Mouse (Mus musculus) spleen, postnatal 14 days (tissue): Measurements from ENCODE around the gene Rnf186.
A peak's percentile ranks its signal among the peaks of the same experiment; 100 is the strongest.
"Not testable (repeated sequence)": the region's sequence is repeated elsewhere in the genome, so short reads cannot be mapped to it uniquely, and the experiment has no call there.

Experiments used
- DNase-seq, 2 experiments: peaks; one replicate each; pipeline ENCODE4 v3.0.0; 2021 to 2022; ENCODE audit warnings: low spot score in 2 of 2

Rnf186 gene

DNA sequence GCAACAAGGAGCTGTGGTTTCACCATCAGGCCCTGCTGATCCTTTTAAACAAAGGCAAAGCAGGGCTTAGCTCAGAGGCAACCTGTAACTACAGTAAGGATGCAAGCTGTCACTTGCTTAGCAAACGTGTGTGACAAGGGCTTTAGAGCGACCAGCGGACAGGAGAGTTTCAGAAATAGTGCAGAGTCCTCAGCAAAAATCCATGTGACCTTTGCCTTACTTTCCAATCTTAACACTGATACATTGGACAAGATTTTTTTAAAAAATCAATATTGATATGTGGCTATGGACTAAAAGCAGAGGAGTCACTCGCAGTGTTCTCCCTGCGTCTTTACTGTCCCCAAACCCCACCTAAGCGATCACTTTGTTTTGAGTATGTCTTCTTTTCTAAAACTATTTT, 4.5 kb downstream of the Rnf186 start:
- DNase-seq: no peak

GRCm38 (mm10) chr4:138972139-138972826, 5.4 kb downstream of the Rnf186 start:
- peak in 1 of 2 experiments; percentile 8 for DNase-seq

DNA sequence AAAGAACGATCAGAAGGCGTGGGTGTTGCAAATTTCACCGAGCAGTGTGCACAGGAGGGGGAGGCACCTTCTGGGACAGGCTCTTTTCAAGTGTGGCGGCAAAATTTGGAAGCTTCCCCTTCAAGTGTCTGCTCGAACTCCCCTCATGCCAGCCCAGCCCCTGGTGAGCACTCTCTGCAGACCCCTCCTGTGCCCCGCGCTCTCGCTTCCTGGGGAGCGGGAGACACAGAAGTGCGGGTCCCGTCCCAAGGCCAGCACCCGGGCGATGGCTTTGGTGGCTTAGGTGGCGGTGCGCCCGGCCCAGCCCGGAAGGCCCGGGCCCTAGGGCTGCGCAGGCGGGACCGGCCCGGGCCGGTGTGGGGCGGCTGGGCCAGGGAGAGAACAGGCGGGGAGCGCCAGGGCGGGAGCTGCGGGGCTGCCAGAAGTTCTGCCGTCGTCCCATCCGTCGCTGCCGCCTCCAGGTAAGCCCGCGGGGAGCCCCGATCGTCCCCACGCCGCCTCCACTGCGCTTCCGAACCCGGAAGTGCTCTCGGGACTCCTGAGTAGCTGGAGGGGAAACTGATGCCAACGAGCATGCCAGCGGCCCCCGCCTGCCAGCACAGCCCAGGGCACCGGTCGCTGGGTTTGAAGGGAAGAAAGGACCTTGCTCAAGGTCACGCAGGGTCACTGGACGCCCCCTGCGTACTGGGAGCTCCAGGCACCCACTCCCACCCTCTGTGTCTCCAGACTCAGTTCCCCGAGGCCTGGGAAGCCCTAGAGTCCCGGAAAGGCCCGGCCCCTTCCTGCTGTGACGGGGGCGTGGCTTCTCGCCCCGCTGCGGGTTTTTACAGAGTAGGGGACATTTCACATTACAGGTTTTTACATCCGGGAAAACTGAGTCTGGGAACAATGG, 6.2 kb downstream of the Rnf186 start, which contains the start of gene Tmco4:
Gene Tmco4 (plus strand): TSS at position 62 of the 892 bp plus-strand sequence.
- peak; percentile 45 to 54 for DNase-seq

- no peak for DNase-seq
Measured at GRCm38 (mm10) chr4:138973719-138974115, 6.8 kb downstream of the Rnf186 start.

- DNase-seq: not testable (repeated sequence)
Measured at GRCm38 (mm10) chr4:138974540-138974939, 7.6 kb downstream of the Rnf186 start.

DNA sequence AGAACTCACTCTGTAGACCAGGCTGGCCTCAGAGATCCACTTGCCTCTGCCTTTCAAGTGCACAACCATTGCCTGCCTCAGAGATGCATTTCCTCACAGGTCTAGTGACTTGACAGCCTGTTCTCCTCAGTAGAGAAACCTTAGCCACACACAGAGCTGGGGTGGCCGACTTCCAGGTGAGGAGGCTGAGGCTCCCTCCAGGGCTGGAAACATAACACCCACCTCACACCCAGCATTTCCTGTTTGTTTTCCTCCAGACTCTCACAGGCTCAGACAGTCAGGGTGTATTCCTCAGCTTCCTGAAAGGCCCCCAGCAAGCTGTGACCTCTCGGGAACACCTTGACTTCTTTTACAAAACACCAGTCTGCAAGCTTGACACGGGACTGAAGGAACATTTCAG, 8.3 kb downstream of the Rnf186 start:
- DNase-seq: no peak

DNA sequence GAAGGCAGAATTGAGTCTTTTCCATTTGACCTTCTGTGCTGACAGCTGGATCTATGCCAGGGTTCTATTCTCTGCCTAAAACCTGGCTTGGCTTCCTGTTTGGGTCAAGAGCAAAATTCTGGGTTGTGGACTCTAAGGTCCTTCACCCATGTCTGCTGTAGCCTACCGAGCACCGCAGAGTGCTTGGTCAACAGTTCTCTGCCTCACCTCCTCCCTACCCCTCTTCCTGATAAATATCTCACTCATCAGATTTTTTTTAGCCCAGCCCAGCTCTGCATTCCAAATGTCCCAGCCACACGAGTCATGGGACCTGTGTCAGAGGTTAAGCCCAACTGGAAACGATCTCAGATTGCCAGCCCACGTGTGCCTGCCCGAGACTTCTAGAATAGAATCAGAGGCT, 9.1 kb downstream of the Rnf186 start:
- DNase-seq: no peak

DNA sequence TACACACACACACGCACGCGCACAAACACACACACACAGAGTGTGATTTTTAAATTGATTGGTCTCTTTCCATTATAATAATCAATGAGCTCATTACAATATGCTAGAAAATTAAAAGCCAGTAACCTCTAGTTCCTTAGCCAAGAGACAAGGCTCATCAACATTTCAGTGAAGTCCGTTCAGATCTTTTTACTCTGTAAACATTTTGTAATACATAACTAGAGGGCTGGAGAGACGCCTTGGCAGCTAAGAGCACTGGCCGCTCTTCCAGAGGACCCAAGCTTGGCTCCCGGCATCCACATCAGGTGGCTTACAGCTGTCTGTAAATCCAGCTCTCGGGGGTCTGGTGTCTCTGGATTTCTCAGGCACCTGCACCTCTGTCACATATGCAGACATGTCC, 13.1 kb downstream of the Rnf186 start:
- DNase-seq: no peak

- no peak for DNase-seq
Measured at GRCm38 (mm10) chr4:138980771-138981420, 14.0 kb downstream of the Rnf186 start.

- no peak for DNase-seq
Measured at GRCm38 (mm10) chr4:138983422-138983821, 16.5 kb downstream of the Rnf186 start.

- no peak for DNase-seq
Measured at GRCm38 (mm10) chr4:138984744-138985143, 17.8 kb downstream of the Rnf186 start.

GRCm38 (mm10) chr4:138986280-138986679, 19.4 kb downstream of the Rnf186 start:
- no peak for DNase-seq

DNA sequence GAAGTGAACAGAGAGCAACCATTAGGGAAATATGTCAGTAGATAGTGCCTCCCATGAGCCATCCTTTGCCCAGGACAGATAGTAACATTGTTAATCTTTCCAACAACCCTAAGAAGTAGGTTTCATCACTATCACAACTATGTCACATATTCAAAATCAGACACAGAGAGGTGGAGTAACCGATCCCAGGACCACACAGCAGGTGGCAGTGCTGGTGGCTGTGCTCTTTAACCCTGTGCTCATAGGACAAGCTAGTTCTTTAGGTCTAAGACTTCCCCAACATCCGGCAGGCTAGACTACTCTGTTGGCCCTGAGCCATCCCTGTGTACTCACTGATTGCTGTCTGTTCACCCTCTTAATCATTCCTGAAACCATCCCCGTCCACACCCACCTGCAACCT, 27.5 kb downstream of the Rnf186 start:
- DNase-seq: no peak

- DNase-seq: peak in 1 of 2 experiments; percentile 17
Measured at GRCm38 (mm10) chr4:138996410-138996809, 29.5 kb downstream of the Rnf186 start.

- no peak for DNase-seq
Measured at GRCm38 (mm10) chr4:138997121-138997520, 30.2 kb downstream of the Rnf186 start.

DNA sequence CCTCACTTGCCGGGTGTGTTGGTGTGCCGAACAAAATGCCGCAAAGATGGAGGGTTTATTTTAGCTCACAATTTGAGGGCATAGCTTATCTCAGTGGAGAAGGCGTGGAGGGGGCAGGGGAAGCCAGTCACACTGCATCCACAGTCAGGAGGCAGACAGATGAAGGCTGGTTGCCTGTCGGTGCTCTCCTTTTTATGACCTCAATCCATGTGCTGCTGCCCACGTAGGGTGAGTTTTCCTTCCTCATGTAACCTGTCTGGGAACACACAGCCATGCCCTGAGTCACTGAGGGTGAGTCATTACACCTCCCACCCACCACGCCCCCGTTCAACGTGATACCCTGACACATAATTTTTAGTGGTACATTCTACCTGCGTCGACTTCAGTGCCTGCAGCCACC, 31.7 kb downstream of the Rnf186 start:
- no peak for DNase-seq

DNA sequence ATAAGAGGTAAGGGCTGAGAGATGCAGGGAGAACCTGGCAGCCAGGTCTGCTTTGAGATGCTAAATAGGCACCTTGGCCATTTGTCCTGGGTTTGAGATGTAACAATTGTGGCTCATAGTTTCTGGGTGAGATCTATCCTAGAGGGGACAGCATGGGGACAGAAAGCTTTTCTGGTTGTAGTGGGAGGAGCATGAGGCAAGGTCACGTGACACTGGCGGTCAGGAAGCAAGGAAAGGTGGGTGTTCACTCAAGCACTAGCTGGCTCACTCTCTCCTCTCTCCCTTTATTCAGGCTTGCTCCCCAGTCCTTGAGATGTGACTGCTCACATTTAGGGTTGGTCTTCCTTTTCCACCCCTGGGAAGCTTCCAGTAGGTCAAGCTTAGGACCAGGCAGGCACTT, 34.1 kb downstream of the Rnf186 start:
- no peak for DNase-seq

- DNase-seq: no peak
Measured at GRCm38 (mm10) chr4:139001433-139001832, 34.5 kb downstream of the Rnf186 start.

DNA sequence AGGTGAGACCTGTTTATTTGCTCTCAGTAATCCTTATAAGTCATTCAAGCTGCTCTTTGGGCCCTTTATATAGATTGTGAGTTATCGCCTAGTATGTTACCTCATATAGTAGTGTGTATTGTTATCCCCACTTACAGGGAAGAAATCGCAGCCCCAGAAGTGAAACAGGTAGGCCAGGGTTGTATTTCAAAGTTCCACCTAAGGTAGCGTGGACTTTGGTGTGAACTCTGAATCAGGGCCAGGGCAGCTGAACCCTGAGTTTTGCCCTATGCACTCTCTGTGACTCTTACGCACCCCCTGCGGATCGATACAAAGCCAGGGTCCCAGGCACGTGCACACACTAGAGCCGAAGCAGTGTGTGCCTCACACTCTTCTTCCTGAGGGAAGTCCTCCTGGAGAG, 37.2 kb downstream of the Rnf186 start:
- no peak for DNase-seq

GRCm38 (mm10) chr4:139005214-139005613, 38.3 kb downstream of the Rnf186 start:
- no peak for DNase-seq

DNA sequence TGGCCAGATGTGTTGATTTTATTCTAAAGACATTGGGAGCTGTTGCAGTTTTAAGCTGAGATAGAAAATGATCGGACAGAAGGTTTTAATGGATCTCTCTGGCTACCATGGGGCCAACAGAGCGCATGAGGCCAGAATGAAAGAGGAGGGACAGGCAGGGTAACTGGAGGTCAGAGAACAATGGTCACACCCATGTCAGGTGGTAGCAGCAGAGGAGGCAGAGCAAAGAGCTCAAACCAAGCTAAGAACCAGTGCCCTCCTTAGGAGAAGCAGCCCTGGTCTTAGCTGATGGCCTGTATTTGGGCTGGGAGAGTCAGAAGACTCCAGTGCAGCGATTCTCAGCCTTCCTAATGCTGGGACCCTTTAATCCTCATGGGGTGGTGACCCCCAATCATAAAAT, 40.4 kb downstream of the Rnf186 start:
- no peak for DNase-seq

GRCm38 (mm10) chr4:139007981-139008536, 41.1 kb downstream of the Rnf186 start:
- DNase-seq: no peak
